In genomic region chr5:99728649-99729212, GRCm38 (mm10) we compare ENCODE assay signal across 8 mouse cellular contexts. TPM values are rescaled to one million over a fixed set of nuclear protein-coding genes. Genes with fewer than 3 reads are reported as not detected.
DNase-seq lines count a peak whose midpoint lies in the region; ATAC-seq and TF ChIP-seq lines count a peak whose summit lies in the region.

TSS of gene Rasgef1b (minus strand) at chr5:99729065.

- H3K4me2 ChIP-seq in forebrain, embryonic 14.5 days (ENCODE audit: low read length): peak within 1 kb of the TSS; percentile 98
- H3K4me2 ChIP-seq in heart, embryonic 16.5 days (ENCODE audit: low read depth, low read length): peak within 1 kb of the TSS; percentile 98
- H3K4me2 ChIP-seq in liver, embryonic 15.5 days: peak within 1 kb of the TSS; percentile 74
- H3K4me2 ChIP-seq in neural tube, embryonic 14.5 days (ENCODE audit: low read depth, low read length): peak within 1 kb of the TSS; percentile 95

- peak within 1 kb of the TSS; percentile 84 for H3K4me3 ChIP-seq in E14TG2a.4 (replicated peaks; ENCODE audit: low read length)
- H3K4me3 ChIP-seq in forebrain, embryonic 14.5 days (ENCODE audit: low read depth, low read length): peak within 1 kb of the TSS; percentile 47
- peak within 1 kb of the TSS; percentile 86 for H3K4me3 ChIP-seq in heart, embryonic 16.5 days (ENCODE audit: low read length)
- H3K4me3 ChIP-seq in liver, embryonic 15.5 days (replicated peaks): peak within 1 kb of the TSS; percentile 52
- peak within 1 kb of the TSS; percentile 69 for H3K4me3 ChIP-seq in neural tube, embryonic 14.5 days (ENCODE audit: low read depth, low read length)

- ATAC-seq in cerebellum, adult (ENCODE audit: insufficient number of reproducible peaks, low FRiP score, low TSS enrichment): peak; percentile 72; the same call in 1 of the 2 replicates
- peak; percentile 94 for ATAC-seq in forebrain, embryonic 14.5 days
- peak; percentile 93 for ATAC-seq in heart, embryonic 16.5 days (replicated peaks; ENCODE audit: extremely low read depth, insufficient read depth, low FRiP score)
- no peak for ATAC-seq in liver, embryonic 15.5 days (ENCODE audit: insufficient read depth)
- peak; percentile 94 for ATAC-seq in neural tube, embryonic 14.5 days (ENCODE audit: low read depth)

- peak within 1 kb of the TSS; percentile 71 for H3K9ac ChIP-seq in forebrain, embryonic 14.5 days (ENCODE audit: low read length)
- peak within 1 kb of the TSS; percentile 86 for H3K9ac ChIP-seq in heart, embryonic 16.5 days (ENCODE audit: low read length)
- H3K9ac ChIP-seq in liver, embryonic 15.5 days: no peak within 1 kb of the TSS
- peak within 1 kb of the TSS; percentile 67 for H3K9ac ChIP-seq in neural tube, embryonic 14.5 days (replicated peaks; ENCODE audit: low read depth, low read length)

- peaks cover 77% of the 10 kb centered on the region for H3K27me3 ChIP-seq in E14TG2a.4 (ENCODE audit: insufficient read depth, low read length)
- H3K27me3 ChIP-seq in forebrain, embryonic 14.5 days (replicated peaks; ENCODE audit: control insufficient read depth, insufficient read depth, low read length): peaks cover 6% of the 10 kb centered on the region; the same call in 1 of the 2 replicates
- H3K27me3 ChIP-seq in heart, embryonic 16.5 days (ENCODE audit: control insufficient read depth, insufficient read depth, low read length): peaks cover 8% of the 10 kb centered on the region; the same call in 1 of the 2 replicates
- peaks cover 64% of the 10 kb centered on the region for H3K27me3 ChIP-seq in liver, embryonic 15.5 days
- H3K27me3 ChIP-seq in neural tube, embryonic 14.5 days (ENCODE audit: control insufficient read depth, insufficient read depth, low read length): peaks cover 3% of the 10 kb centered on the region; the same call in 1 of the 2 replicates

- H3K36me3 ChIP-seq in E14TG2a.4 (ENCODE audit: insufficient read depth, low read length): no peaks in the 10 kb centered on the region
- H3K36me3 ChIP-seq in forebrain, embryonic 14.5 days (ENCODE audit: control insufficient read depth, insufficient read depth, low read length): no peaks in the 10 kb centered on the region
- no peaks in the 10 kb centered on the region for H3K36me3 ChIP-seq in heart, embryonic 16.5 days (ENCODE audit: control insufficient read depth, insufficient read depth)
- H3K36me3 ChIP-seq in liver, embryonic 15.5 days (replicated peaks): no peaks in the 10 kb centered on the region
- no peaks in the 10 kb centered on the region for H3K36me3 ChIP-seq in neural tube, embryonic 14.5 days (ENCODE audit: control insufficient read depth, insufficient read depth, low read length)

- WGBS in forebrain, embryonic 14.5 days: under 1% methylated on average over 36 of the region's 53 CpGs
- under 1% methylated on average over 48 of the region's 53 CpGs for WGBS in heart, embryonic 16.5 days
- WGBS in liver, embryonic 15.5 days (ENCODE audit: insufficient replicate concordance): under 1% methylated on average over 52 of the region's 53 CpGs
- WGBS in neural tube, embryonic 14.5 days: 0% methylated on average over 32 of the region's 53 CpGs

- peaks cover 15% of the 10 kb centered on the region for H3K4me1 ChIP-seq in E14TG2a.4 (replicated peaks; ENCODE audit: low read depth, low read length)
- peaks cover 7% of the 10 kb centered on the region for H3K4me1 ChIP-seq in forebrain, embryonic 14.5 days (ENCODE audit: control insufficient read depth, insufficient read depth, low read length)
- peaks cover 9% of the 10 kb centered on the region for H3K4me1 ChIP-seq in heart, embryonic 16.5 days (ENCODE audit: control insufficient read depth, insufficient read depth, low read length)
- H3K4me1 ChIP-seq in liver, embryonic 15.5 days (replicated peaks): no peaks in the 10 kb centered on the region; the same call in 1 of the 2 replicates
- peaks cover 7% of the 10 kb centered on the region; the same call in 1 of the 2 replicates for H3K4me1 ChIP-seq in neural tube, embryonic 14.5 days (ENCODE audit: control insufficient read depth, insufficient read depth, low read length)

- TF ChIP-seq CTCF in E14TG2a.4 (conservative IDR thresholded peaks at IDR 0.05; ENCODE audit: low read length): no peak

- H3K9me3 ChIP-seq in E14TG2a.4 (ENCODE audit: low read length): peaks cover 5% of the 10 kb centered on the region; the same call in 1 of the 2 replicates
- no peaks in the 10 kb centered on the region for H3K9me3 ChIP-seq in forebrain, embryonic 14.5 days (replicated peaks; ENCODE audit: control insufficient read depth, low read length)
- H3K9me3 ChIP-seq in heart, embryonic 16.5 days (replicated peaks; ENCODE audit: control insufficient read depth, low read length): no peaks in the 10 kb centered on the region
- H3K9me3 ChIP-seq in liver, embryonic 15.5 days (replicated peaks): no peaks in the 10 kb centered on the region
- H3K9me3 ChIP-seq in neural tube, embryonic 14.5 days (ENCODE audit: control insufficient read depth, low read length): no peaks in the 10 kb centered on the region

- peak within 1 kb of the TSS; percentile 79 for H3K27ac ChIP-seq in forebrain, embryonic 14.5 days (ENCODE audit: low read depth, low read length)
- H3K27ac ChIP-seq in heart, embryonic 16.5 days (ENCODE audit: low read length): peak within 1 kb of the TSS; percentile 68
- H3K27ac ChIP-seq in liver, embryonic 15.5 days (replicated peaks): no peak within 1 kb of the TSS
- peak within 1 kb of the TSS; percentile 83 for H3K27ac ChIP-seq in neural tube, embryonic 14.5 days (ENCODE audit: low read depth, low read length)

- DNase-seq in forebrain, embryonic 14.5 days (ENCODE audit: low spot score): peak; percentile 94
- DNase-seq in kidney, postnatal 14 days: peak; percentile 90
- DNase-seq in thymus, postnatal 10 days (ENCODE audit: low spot score in 2 of 2): peak; percentile 37 to 65

RNA-seq across cellular contexts. Expression of gene Rasgef1b, which starts in this region (rescaled TPM):
- polyA plus RNA-seq in forebrain, embryonic 14.5 days (2014; fragmentation: Nextera tagmentation; extraction: Ambion mirVana): 97.5 and 105 TPM in 2 replicates
- polyA plus RNA-seq in heart, embryonic 16.5 days (2015; fragmentation: Nextera tagmentation; extraction: Ambion mirVana): 30.5 and 31.1 TPM in 2 replicates
- polyA plus RNA-seq in liver, embryonic 15.5 days (2015; fragmentation: Nextera tagmentation; extraction: Ambion mirVana): 7.3 and 8.7 TPM in 2 replicates
- polyA plus RNA-seq in neural tube, embryonic 14.5 days (2014; fragmentation: Nextera tagmentation; extraction: Ambion mirVana): 83.7 and 86.2 TPM in 2 replicates
